Mouse (Mus musculus): ENCODE measurements at regions not wholly inside any gene's neighbourhood (a gene's known extent, or its start where the extent isn't known, plus 50 kb on each side); places are given as distances from the start of the nearest gene placed in this dataset.

GRCm38 (mm10) chr10:53852091-53852490 is 101.2 kb upstream of the Fam184a start:
- Histone ChIP-seq H3K27ac (ENCODE audit: insufficient read depth, low read length) (no peak overlapping the region), H3K4me3 (ENCODE audit: extremely low read depth, insufficient read depth, insufficient read length) (no peak overlapping the region), H3K36me3 (ENCODE audit: control insufficient read depth, insufficient read depth, low read length) (no peaks in the 10 kb centered on the region), H3K27me3 (ENCODE audit: control insufficient read depth, insufficient read depth, low read length) (no peaks in the 10 kb centered on the region), H3K4me1 (ENCODE audit: control insufficient read depth, insufficient read depth, insufficient read length) (no peaks in the 10 kb centered on the region)
- WGBS, result 80% methylated on average over 1 of the region's 1 CpGs
- TF ChIP-seq CTCF (IDR thresholded peaks at IDR 0.05; ENCODE audit: extremely low read depth, insufficient read depth, insufficient read length, insufficient replicate concordance), result no peak
- TF ChIP-seq POLR2A (IDR thresholded peaks at IDR 0.05; ENCODE audit: low read depth, low read length), result no peak
- DNase-seq (ENCODE audit: low read depth in 1 of 2, low spot score in 2 of 2), result no peak

GRCm38 (mm10) chr10:53850568-53850967 is 99.6 kb upstream of the Fam184a start:
- no peak for DNase-seq (ENCODE audit: low read depth in 1 of 2, low spot score in 2 of 2)
- H3K27me3 ChIP-seq (ENCODE audit: control insufficient read depth, insufficient read depth, low read length), result no peaks in the 10 kb centered on the region
- H3K4me3 ChIP-seq (ENCODE audit: extremely low read depth, insufficient read depth, insufficient read length), result no peak overlapping the region
- no peaks in the 10 kb centered on the region for H3K36me3 ChIP-seq (ENCODE audit: control insufficient read depth, insufficient read depth, low read length)
- H3K27ac ChIP-seq (ENCODE audit: insufficient read depth, low read length), result no peak overlapping the region
- TF ChIP-seq POLR2A (IDR thresholded peaks at IDR 0.05; ENCODE audit: low read depth, low read length) (no peak), CTCF (IDR thresholded peaks at IDR 0.05; ENCODE audit: extremely low read depth, insufficient read depth, insufficient read length, insufficient replicate concordance) (no peak)
- H3K4me1 ChIP-seq (ENCODE audit: control insufficient read depth, insufficient read depth, insufficient read length), result no peaks in the 10 kb centered on the region
- 25% methylated on average over 4 of the region's 4 CpGs for WGBS

- no peak overlapping the region for H3K27ac ChIP-seq (ENCODE audit: insufficient read depth, low read length)
- no peak for TF ChIP-seq POLR2A (IDR thresholded peaks at IDR 0.05; ENCODE audit: low read depth, low read length)
- no peak for TF ChIP-seq CTCF (IDR thresholded peaks at IDR 0.05; ENCODE audit: extremely low read depth, insufficient read depth, insufficient read length, insufficient replicate concordance)
- H3K27me3 ChIP-seq (ENCODE audit: control insufficient read depth, insufficient read depth, low read length), result no peaks in the 10 kb centered on the region
- DNase-seq (ENCODE audit: low read depth in 1 of 2, low spot score in 2 of 2), result no peak
- no peak overlapping the region for H3K4me3 ChIP-seq (ENCODE audit: extremely low read depth, insufficient read depth, insufficient read length)
- H3K4me1 ChIP-seq (ENCODE audit: control insufficient read depth, insufficient read depth, insufficient read length), result no peaks in the 10 kb centered on the region; the same call in 1 of the 2 replicates
- 53% methylated on average over 2 of the region's 2 CpGs for WGBS
- no peaks in the 10 kb centered on the region for H3K36me3 ChIP-seq (ENCODE audit: control insufficient read depth, insufficient read depth, low read length)
These were observed 62.3 kb upstream of the Fam184a start for GRCm38 (mm10) chr10:53813244-53813620.

GRCm38 (mm10) chr10:53812597-53813243 is 61.8 kb upstream of the Fam184a start:
- 8% methylated on average over 7 of the region's 7 CpGs for WGBS
- no peak overlapping the region for H3K27ac ChIP-seq (ENCODE audit: insufficient read depth, low read length)
- TF ChIP-seq CTCF (IDR thresholded peaks at IDR 0.05; ENCODE audit: extremely low read depth, insufficient read depth, insufficient read length, insufficient replicate concordance) (no peak), POLR2A (IDR thresholded peaks at IDR 0.05; ENCODE audit: low read depth, low read length) (no peak)
- DNase-seq (ENCODE audit: low read depth in 1 of 2, low spot score in 2 of 2), result peak in 1 of 2 experiments; percentile 3
- H3K27me3 ChIP-seq (ENCODE audit: control insufficient read depth, insufficient read depth, low read length), result no peaks in the 10 kb centered on the region
- no peaks in the 10 kb centered on the region for H3K36me3 ChIP-seq (ENCODE audit: control insufficient read depth, insufficient read depth, low read length)
- no peak overlapping the region for H3K4me3 ChIP-seq (ENCODE audit: extremely low read depth, insufficient read depth, insufficient read length)
- H3K4me1 ChIP-seq (ENCODE audit: control insufficient read depth, insufficient read depth, insufficient read length), result no peaks in the 10 kb centered on the region; the same call in 1 of the 2 replicates

- Histone ChIP-seq H3K27me3 (ENCODE audit: control insufficient read depth, insufficient read depth, low read length) (no peaks in the 10 kb centered on the region), H3K4me1 (ENCODE audit: control insufficient read depth, insufficient read depth, insufficient read length) (no peaks in the 10 kb centered on the region; the same call in 1 of the 2 replicates), H3K27ac (ENCODE audit: insufficient read depth, low read length) (no peak overlapping the region), H3K4me3 (ENCODE audit: extremely low read depth, insufficient read depth, insufficient read length) (no peak overlapping the region), H3K36me3 (ENCODE audit: control insufficient read depth, insufficient read depth, low read length) (no peaks in the 10 kb centered on the region)
- WGBS, result 74% methylated on average over 14 of the region's 14 CpGs
- TF ChIP-seq CTCF (IDR thresholded peaks at IDR 0.05; ENCODE audit: extremely low read depth, insufficient read depth, insufficient read length, insufficient replicate concordance), result no peak
- no peak for TF ChIP-seq POLR2A (IDR thresholded peaks at IDR 0.05; ENCODE audit: low read depth, low read length)
- DNase-seq (ENCODE audit: low read depth in 1 of 2, low spot score in 2 of 2), result no peak
These were observed 61.1 kb upstream of the Fam184a start for GRCm38 (mm10) chr10:53811904-53812596.

DNA sequence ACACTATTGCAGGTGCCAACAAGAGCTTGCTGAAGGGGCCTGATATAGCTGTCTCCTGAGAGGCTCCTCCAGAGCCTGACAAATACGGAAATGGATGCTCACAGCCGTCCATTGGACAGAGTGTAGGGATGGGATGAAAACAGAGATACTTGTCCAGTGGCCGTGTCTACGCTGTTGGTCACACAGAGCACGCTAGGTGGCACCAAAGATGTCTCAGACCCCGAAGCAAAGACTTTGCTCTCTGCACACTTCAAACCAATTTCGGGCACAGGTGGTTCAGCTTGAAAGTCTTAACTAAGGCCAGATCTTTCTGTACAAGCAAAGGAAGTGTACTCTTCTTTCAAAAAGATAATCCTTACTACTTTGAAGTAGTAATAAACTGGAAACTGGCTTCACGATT is 55.8 kb upstream of the Fam184a start:
- 55% methylated on average over 8 of the region's 8 CpGs for WGBS

More for the DNA sequence above, 55.8 kb upstream of the Fam184a start:
- Histone ChIP-seq H3K27me3 (ENCODE audit: control insufficient read depth, insufficient read depth, low read length) (no peaks in the 10 kb centered on the region), H3K36me3 (ENCODE audit: control insufficient read depth, insufficient read depth, low read length) (no peaks in the 10 kb centered on the region), H3K4me3 (ENCODE audit: extremely low read depth, insufficient read depth, insufficient read length) (no peak overlapping the region), H3K27ac (ENCODE audit: insufficient read depth, low read length) (no peak overlapping the region), H3K4me1 (ENCODE audit: control insufficient read depth, insufficient read depth, insufficient read length) (no peaks in the 10 kb centered on the region)
- TF ChIP-seq POLR2A (IDR thresholded peaks at IDR 0.05; ENCODE audit: low read depth, low read length), result no peak
- TF ChIP-seq CTCF (IDR thresholded peaks at IDR 0.05; ENCODE audit: extremely low read depth, insufficient read depth, insufficient read length, insufficient replicate concordance), result peak; percentile 11; the same call in 1 of the 2 replicates
- no peak for DNase-seq (ENCODE audit: low read depth in 1 of 2, low spot score in 2 of 2)
